Mouse (Mus musculus): ENCODE results near the gene Sde2.
"Not testable (repeated sequence)": the region's sequence is repeated elsewhere in the genome, so short reads cannot be mapped to it uniquely, and the experiment has no call there.

Gene Sde2

GRCm38 (mm10) chr1:180835273-180836015 lies 15.5 kb upstream of the Sde2 start:
- no peak for DNase-seq (ENCODE audit: low read depth, low spot score)

GRCm38 (mm10) chr1:180836467-180836866 lies 14.5 kb upstream of the Sde2 start:
- DNase-seq (ENCODE audit: low read depth, low spot score), result not testable (repeated sequence)

- no peak for DNase-seq (ENCODE audit: low read depth, low spot score)
These were observed 13.7 kb upstream of the Sde2 start for GRCm38 (mm10) chr1:180837186-180837585.

- no peak for DNase-seq (ENCODE audit: low read depth, low spot score)
These were observed 12.9 kb upstream of the Sde2 start for GRCm38 (mm10) chr1:180838014-180838413.

- DNase-seq (ENCODE audit: low read depth, low spot score), result no peak
These were observed 11.6 kb upstream of the Sde2 start for GRCm38 (mm10) chr1:180839201-180839910.

- DNase-seq (ENCODE audit: low read depth, low spot score), result no peak
These were observed 9.2 kb upstream of the Sde2 start for GRCm38 (mm10) chr1:180841561-180842300.

GRCm38 (mm10) chr1:180848114-180848510 lies 2.8 kb upstream of the Sde2 start:
- peak; percentile 81 for DNase-seq (ENCODE audit: low read depth, low spot score)

- DNase-seq (ENCODE audit: low read depth, low spot score), result peak; percentile 81
These were observed 2.3 kb upstream of the Sde2 start for GRCm38 (mm10) chr1:180848511-180849241.

- peak; percentile 60 for DNase-seq (ENCODE audit: low read depth, low spot score)
These were observed 1.1 kb upstream of the Sde2 start for GRCm38 (mm10) chr1:180849701-180850301.

GRCm38 (mm10) chr1:180858763-180859162 lies 7.8 kb downstream of the Sde2 start:
- no peak for DNase-seq (ENCODE audit: low read depth, low spot score)

GRCm38 (mm10) chr1:180860030-180860429 lies 9.1 kb downstream of the Sde2 start:
- DNase-seq (ENCODE audit: low read depth, low spot score), result no peak

GRCm38 (mm10) chr1:180863606-180864005 lies 12.7 kb downstream of the Sde2 start:
- DNase-seq (ENCODE audit: low read depth, low spot score), result no peak

GRCm38 (mm10) chr1:180866001-180866400 lies 15.1 kb downstream of the Sde2 start:
- DNase-seq (ENCODE audit: low read depth, low spot score), result no peak

GRCm38 (mm10) chr1:180870122-180870650 lies 19.3 kb downstream of the Sde2 start:
- DNase-seq (ENCODE audit: low read depth, low spot score), result peak; percentile 36

GRCm38 (mm10) chr1:180873861-180874484 lies 23.0 kb downstream of the Sde2 start:
- peak; percentile 54 for DNase-seq (ENCODE audit: low read depth, low spot score)

GRCm38 (mm10) chr1:180874615-180875014 lies 23.7 kb downstream of the Sde2 start:
- no peak for DNase-seq (ENCODE audit: low read depth, low spot score)

GRCm38 (mm10) chr1:180875126-180875525 lies 24.2 kb downstream of the Sde2 start:
- DNase-seq (ENCODE audit: low read depth, low spot score), result no peak

- DNase-seq (ENCODE audit: low read depth, low spot score), result no peak
These were observed 26.5 kb downstream of the Sde2 start for GRCm38 (mm10) chr1:180877466-180877865.

- DNase-seq (ENCODE audit: low read depth, low spot score), result no peak
These were observed 30.8 kb downstream of the Sde2 start for GRCm38 (mm10) chr1:180881768-180882167.

GRCm38 (mm10) chr1:180883731-180884130 lies 32.8 kb downstream of the Sde2 start:
- no peak for DNase-seq (ENCODE audit: low read depth, low spot score)

Data from skeletal muscle tissue, adult 2 months (tissue).